Mouse (Mus musculus) heart, postnatal 0 days (tissue): Measurements from ENCODE around the gene Fgg. TPM values are rescaled to one million over a fixed set of nuclear protein-coding genes. Genes with fewer than 3 reads are reported as not detected.

Experiments
- ATAC-seq: fragments of 200-750 bp; cut with Nextera tagmentation; 2 replicates; pipeline ENCODE4 v1.8.0; 2017; ENCODE audit warnings: low read depth, moderate number of reproducible peaks, moderate library complexity; ENCODE audit not compliant: insufficient read depth
- DNase-seq: peaks from one replicate; pipeline ENCODE4 v3.0.0-alpha.2; 2016; ENCODE audit warnings: low spot score
- H3K27ac ChIP-seq: fragments of 300-500 bp; sonication (generic); 2 replicates; pipeline ENCODE4 v1.5.1; 2014; ENCODE audit warnings: low read depth, mild to moderate bottlenecking
- H3K27me3 ChIP-seq: fragments of 300-500 bp; sonication (generic); 2 replicates; pipeline ENCODE4 v1.6.1; 2014; ENCODE audit warnings: low read length, mixed read lengths; ENCODE audit not compliant: control insufficient read depth, insufficient read depth
- H3K36me3 ChIP-seq: fragments of 300-500 bp; sonication (generic); replicated peaks from 2 replicates; pipeline ENCODE4 v1.6.1; 2014; ENCODE audit warnings: low read length, mixed read lengths; ENCODE audit not compliant: control insufficient read depth, insufficient read depth
- H3K4me1 ChIP-seq: fragments of 300-500 bp; sonication (generic); 2 replicates; pipeline ENCODE4 v1.6.1; 2014; ENCODE audit warnings: antibody characterized with exemption; ENCODE audit not compliant: control insufficient read depth, insufficient read depth
- H3K4me2 ChIP-seq: fragments of 300-500 bp; sonication (generic); 2 replicates; pipeline ENCODE4 v1.6.1; 2014; ENCODE audit warnings: low read depth, mild to moderate bottlenecking, low read length, moderate library complexity
- H3K4me3 ChIP-seq: fragments of 300-500 bp; sonication (generic); 2 replicates; pipeline ENCODE4 v1.5.1; 2014; ENCODE audit warnings: low read depth, low read length
- H3K9ac ChIP-seq: fragments of 300-500 bp; sonication (generic); replicated peaks from 2 replicates; pipeline ENCODE4 v1.6.1; 2014; ENCODE audit warnings: low read depth, low read length, mixed read lengths
- H3K9me3 ChIP-seq: fragments of 300-500 bp; sonication (generic); replicated peaks from 2 replicates; pipeline ENCODE4 v1.6.1; 2016; ENCODE audit warnings: low read length; ENCODE audit not compliant: control insufficient read depth
- CTCF ChIP-seq: IDR thresholded peaks from 2 replicates; pipeline ENCODE4 v1.5.1; 2016; ENCODE audit warnings: antibody characterized with exemption, control low read depth, low read depth
- EP300 ChIP-seq: IDR thresholded peaks from 2 replicates; pipeline ENCODE4 v1.6.1; 2016; ENCODE audit warnings: antibody characterized with exemption, low read depth
- WGBS: fragments of 180-500 bp; shearing (Covaris S2); extraction: QIAGEN DNeasy Blood & Tissue Kit; methylation state at CpG from one replicate; pipeline ENCODE4 v1.1.7; 2014; 5-methylcytosine and 5-hydroxymethylcytosine counted together
- polyA plus RNA-seq: library from polyadenylated mRNA; unstranded; fragments of >200 nt; fragmentation: Nextera tagmentation; extraction: Ambion mirVana; gene quantifications from 2 replicates; pipeline ENCODE4 v1.2.1, GENCODE M21; 2015
- total RNA-seq: library from RNA; depleted of rRNA; stranded (reverse); fragments of >200 nt; gene quantifications from 2 replicates; pipeline ENCODE4 v1.2.3, GENCODE M21; 2014; ENCODE audit warnings: low replicate concordance

Gene Fgg
- total and polyA plus RNA-seq, 2 experiments from 2014 or later = 0.26 to 2.4 TPM

- Histone ChIP-seq H3K36me3 (no peaks in the 10 kb centered on the region), H3K4me2 (no peak overlapping the region), H3K9ac (no peak overlapping the region), H3K27me3 (no peaks in the 10 kb centered on the region), H3K27ac (no peak overlapping the region), H3K9me3 (no peaks in the 10 kb centered on the region), H3K4me3 (no peak overlapping the region), H3K4me1 (no peaks in the 10 kb centered on the region)
- 82% methylated on average over 10 of the region's 10 CpGs for WGBS
- TF ChIP-seq CTCF (no peak), EP300 (no peak)
- no peak for ATAC-seq
- no peak for DNase-seq
Measured at GRCm38 (mm10) chr3:83013951-83014350, 6.4 kb downstream of the Fgg start.

GRCm38 (mm10) chr3:83016236-83016635 is 8.7 kb downstream of the Fgg start:
- no peak overlapping the region for H3K4me2 ChIP-seq
- no peak for DNase-seq
- H3K4me1 ChIP-seq = no peaks in the 10 kb centered on the region
- no peaks in the 10 kb centered on the region for H3K9me3 ChIP-seq
- H3K4me3 ChIP-seq = no peak overlapping the region
- 71% methylated on average over 1 of the region's 1 CpGs for WGBS
- no peak for ATAC-seq
- H3K36me3 ChIP-seq = no peaks in the 10 kb centered on the region
- H3K27me3 ChIP-seq = no peaks in the 10 kb centered on the region
- TF ChIP-seq EP300 (no peak), CTCF (no peak)
- no peak overlapping the region for H3K9ac ChIP-seq
- H3K27ac ChIP-seq = no peak overlapping the region

- H3K27me3 ChIP-seq = no peaks in the 10 kb centered on the region
- ATAC-seq (no peak), DNase-seq (no peak)
- H3K4me3 ChIP-seq = no peak overlapping the region
- 71% methylated on average over 2 of the region's 2 CpGs for WGBS
- H3K4me2 ChIP-seq = no peak overlapping the region
- H3K27ac ChIP-seq = no peak overlapping the region
- H3K36me3 ChIP-seq = no peaks in the 10 kb centered on the region
- no peaks in the 10 kb centered on the region for H3K9me3 ChIP-seq
- no peaks in the 10 kb centered on the region for H3K4me1 ChIP-seq
- no peak overlapping the region for H3K9ac ChIP-seq
- TF ChIP-seq CTCF = no peak
- TF ChIP-seq EP300 = no peak
Measured at GRCm38 (mm10) chr3:83020387-83020786, 12.9 kb downstream of the Fgg start.

- H3K4me1 ChIP-seq = no peaks in the 10 kb centered on the region
- no peak overlapping the region for H3K4me3 ChIP-seq
- no peaks in the 10 kb centered on the region for H3K27me3 ChIP-seq
- no peak overlapping the region for H3K9ac ChIP-seq
- no peaks in the 10 kb centered on the region for H3K36me3 ChIP-seq
- H3K4me2 ChIP-seq = no peak overlapping the region
- 73% methylated on average over 5 of the region's 5 CpGs for WGBS
- TF ChIP-seq EP300 = no peak
- no peak for TF ChIP-seq CTCF
- no peaks in the 10 kb centered on the region for H3K9me3 ChIP-seq
- ATAC-seq (no peak), DNase-seq (no peak)
- no peak overlapping the region for H3K27ac ChIP-seq
Measured at GRCm38 (mm10) chr3:83021176-83021575, 13.7 kb downstream of the Fgg start.

- 74% methylated on average over 6 of the region's 6 CpGs for WGBS
- Histone ChIP-seq H3K9me3 (no peaks in the 10 kb centered on the region), H3K27me3 (no peaks in the 10 kb centered on the region), H3K27ac (no peak overlapping the region), H3K4me3 (no peak overlapping the region), H3K4me2 (no peak overlapping the region), H3K9ac (no peak overlapping the region), H3K36me3 (no peaks in the 10 kb centered on the region), H3K4me1 (no peaks in the 10 kb centered on the region)
- TF ChIP-seq CTCF = no peak
- no peak for TF ChIP-seq EP300
- ATAC-seq (no peak), DNase-seq (no peak)
Measured at GRCm38 (mm10) chr3:83025036-83025435, 17.5 kb downstream of the Fgg start.

- 69% methylated on average over 9 of the region's 9 CpGs for WGBS
- Histone ChIP-seq H3K27ac (no peak within 1 kb of the TSS), H3K4me1 (no peaks in the 10 kb centered on the region), H3K36me3 (no peaks in the 10 kb centered on the region), H3K9ac (no peak within 1 kb of the TSS), H3K4me3 (no peak within 1 kb of the TSS), H3K4me2 (no peak within 1 kb of the TSS), H3K27me3 (no peaks in the 10 kb centered on the region), H3K9me3 (no peaks in the 10 kb centered on the region)
- no peak for TF ChIP-seq EP300
- no peak for TF ChIP-seq CTCF
- ATAC-seq (no peak), DNase-seq (no peak)
Measured at GRCm38 (mm10) chr3:83025475-83026301, 18.2 kb downstream of the Fgg start, which contains the start of gene Fga. Gene Fga (plus strand): TSS chr3:83026076.
